Comparison of ENCODE assay signal across 7 mouse cellular contexts in genomic region chr12:71136974-71137491, GRCm38 (mm10). TPM values are rescaled to one million over a fixed set of nuclear protein-coding genes. Genes with fewer than 3 reads are reported as not detected.
A peak's percentile ranks its signal among the peaks of the same experiment; 100 is the strongest.
DNase-seq lines count a peak whose midpoint lies in the region; ATAC-seq lines count a peak whose summit lies in the region.

No protein-coding gene starts in this region.

- H3K9ac ChIP-seq in embryonic facial prominence, embryonic 12.5 days = peak overlapping the region; percentile 94
- peak overlapping the region; percentile 88 for H3K9ac ChIP-seq in limb, embryonic 12.5 days (replicated peaks)
- peak overlapping the region; percentile 96 for H3K9ac ChIP-seq in midbrain, embryonic 15.5 days

- peaks cover 30% of the 10 kb centered on the region for H3K36me3 ChIP-seq in embryonic facial prominence, embryonic 12.5 days
- peaks cover 38% of the 10 kb centered on the region for H3K36me3 ChIP-seq in limb, embryonic 12.5 days
- peaks cover 21% of the 10 kb centered on the region for H3K36me3 ChIP-seq in midbrain, embryonic 15.5 days (replicated peaks)

- no peaks in the 10 kb centered on the region for H3K9me3 ChIP-seq in embryonic facial prominence, embryonic 12.5 days
- no peaks in the 10 kb centered on the region for H3K9me3 ChIP-seq in limb, embryonic 12.5 days
- no peaks in the 10 kb centered on the region for H3K9me3 ChIP-seq in midbrain, embryonic 15.5 days

- DNase-seq in adrenal gland, postnatal 25 days = peak; percentile 85
- peak; percentile 98 for DNase-seq in heart, adult 11 months
- DNase-seq in kidney, adult 18-20 months = peak; percentile 84
- DNase-seq in spleen, postnatal 10 days (ENCODE audit: low spot score in 2 of 2) = peak; percentile 82 to 93

- ATAC-seq in embryonic facial prominence, embryonic 12.5 days (ENCODE audit: insufficient number of reproducible peaks, insufficient read depth, low FRiP score, low TSS enrichment) = peak; percentile 80; the same call in 1 of the 2 replicates
- peak; percentile 69 for ATAC-seq in limb, embryonic 12.5 days (ENCODE audit: insufficient number of reproducible peaks, insufficient read depth, low FRiP score, low TSS enrichment, low read depth)
- ATAC-seq in midbrain, embryonic 15.5 days (replicated peaks) = peak; percentile 82

- H3K4me1 ChIP-seq in embryonic facial prominence, embryonic 12.5 days = peaks cover 16% of the 10 kb centered on the region; the same call in 1 of the 2 replicates
- H3K4me1 ChIP-seq in limb, embryonic 12.5 days (replicated peaks) = peaks cover 26% of the 10 kb centered on the region
- peaks cover 35% of the 10 kb centered on the region for H3K4me1 ChIP-seq in midbrain, embryonic 15.5 days

- H3K27ac ChIP-seq in embryonic facial prominence, embryonic 12.5 days = peak overlapping the region; percentile 83
- peak overlapping the region; percentile 78 for H3K27ac ChIP-seq in limb, embryonic 12.5 days
- H3K27ac ChIP-seq in midbrain, embryonic 15.5 days = peak overlapping the region; percentile 82

- H3K4me3 ChIP-seq in embryonic facial prominence, embryonic 12.5 days = peak overlapping the region; percentile 98
- H3K4me3 ChIP-seq in limb, embryonic 12.5 days (replicated peaks) = peak overlapping the region; percentile 93
- peak overlapping the region; percentile 99 for H3K4me3 ChIP-seq in midbrain, embryonic 15.5 days

- no peaks in the 10 kb centered on the region for H3K27me3 ChIP-seq in embryonic facial prominence, embryonic 12.5 days
- H3K27me3 ChIP-seq in limb, embryonic 12.5 days = no peaks in the 10 kb centered on the region
- H3K27me3 ChIP-seq in midbrain, embryonic 15.5 days (replicated peaks) = no peaks in the 10 kb centered on the region

- peak overlapping the region; percentile 88 for H3K4me2 ChIP-seq in embryonic facial prominence, embryonic 12.5 days (replicated peaks)
- H3K4me2 ChIP-seq in limb, embryonic 12.5 days = peak overlapping the region; percentile 92
- H3K4me2 ChIP-seq in midbrain, embryonic 15.5 days = peak overlapping the region; percentile 67

- WGBS in embryonic facial prominence, embryonic 12.5 days = under 1% methylated on average over 30 of the region's 30 CpGs
- under 1% methylated on average over 30 of the region's 30 CpGs for WGBS in limb, embryonic 12.5 days
- WGBS in midbrain, embryonic 15.5 days = under 1% methylated on average over 30 of the region's 30 CpGs

RNA-seq across cellular contexts. Expression of gene 2700049A03Rik, which starts 0.4 kb away (rescaled TPM):
- 12.1 and 15.5 TPM in 2 replicates for total RNA-seq in adrenal gland, postnatal 25 days (2021)
- polyA plus RNA-seq in embryonic facial prominence, embryonic 12.5 days (2016; fragmentation: Nextera tagmentation; extraction: Ambion mirVana) = 16.9 and 18.7 TPM in 2 replicates
- polyA plus RNA-seq in limb, embryonic 12.5 days (2016; fragmentation: Nextera tagmentation; extraction: Ambion mirVana) = 16.6 and 19.0 TPM in 2 replicates
- 12.1 and 13.4 TPM in 2 replicates for polyA plus RNA-seq in midbrain, embryonic 15.5 days (2015; fragmentation: Nextera tagmentation; extraction: Ambion mirVana)

RNA-seq across cellular contexts. Expression of gene Timm9, which starts 0.5 kb away (rescaled TPM):
- 46.7 and 51.3 TPM in 2 replicates for total RNA-seq in adrenal gland, postnatal 25 days (2021)
- polyA plus RNA-seq in embryonic facial prominence, embryonic 12.5 days (2016; fragmentation: Nextera tagmentation; extraction: Ambion mirVana) = 75.5 and 87.1 TPM in 2 replicates
- polyA plus RNA-seq in limb, embryonic 12.5 days (2016; fragmentation: Nextera tagmentation; extraction: Ambion mirVana) = 76.3 and 77.8 TPM in 2 replicates
- 98.9 and 101 TPM in 2 replicates for polyA plus RNA-seq in midbrain, embryonic 15.5 days (2015; fragmentation: Nextera tagmentation; extraction: Ambion mirVana)

RNA-seq across cellular contexts. Expression of gene Tomm20l, which starts 25.8 kb away (rescaled TPM):
- 5.6 and 15.2 TPM in 2 replicates for total RNA-seq in adrenal gland, postnatal 25 days (2021)
- not detected in 2 replicates for polyA plus RNA-seq in embryonic facial prominence, embryonic 12.5 days (2016; fragmentation: Nextera tagmentation; extraction: Ambion mirVana)
- not detected in 2 replicates for polyA plus RNA-seq in limb, embryonic 12.5 days (2016; fragmentation: Nextera tagmentation; extraction: Ambion mirVana)
- polyA plus RNA-seq in midbrain, embryonic 15.5 days (2015; fragmentation: Nextera tagmentation; extraction: Ambion mirVana) = not detected in 2 replicates

Comparison
In these comparisons a context has a peak if more than half of its experiments do, and no peak if none do; other contexts are left out.
1. Peak in every context shown above with its lines: DNase-seq, ATAC-seq, H3K4me3 ChIP-seq and H3K27ac ChIP-seq.